Mouse (Mus musculus): ENCODE results near the gene Taf12. TPM values are rescaled to one million over a fixed set of nuclear protein-coding genes. Genes with fewer than 3 reads are reported as not detected.

Gene Taf12
- polyA plus RNA-seq, 1 experiment from 2014 or later: 29.9 TPM

Other genes starting within 250 kb of the Taf12 start
- 0.10 to 0.15 TPM (median 0.14 TPM) in 3 replicates for gene Gm10300, start 199.7 kb upstream of the Taf12 start, polyA plus RNA-seq (2018)
- 45.7 to 91.9 TPM (median 56.7 TPM) in 3 replicates for gene Epb41, start 199.1 kb upstream of the Taf12 start, polyA plus RNA-seq (2018)
- 0.06 TPM in 1 of 3 replicates, not detected in the others for gene Oprd1, start 129.9 kb upstream of the Taf12 start, polyA plus RNA-seq (2018)
- gene Ythdf2, start 62.1 kb upstream of the Taf12 start, polyA plus RNA-seq (2018): 22.2 to 36.0 TPM (median 24.4 TPM) in 3 replicates
- gene Gmeb1, start 12.8 kb upstream of the Taf12 start, polyA plus RNA-seq (2018): 7.8 to 8.4 TPM (median 8.3 TPM) in 3 replicates
- gene Rab42, start 29.0 kb downstream of the Taf12 start, polyA plus RNA-seq (2018): 0.52 to 0.69 TPM (median 0.60 TPM) in 3 replicates
- gene Trnau1ap, start 55.2 kb downstream of the Taf12 start, polyA plus RNA-seq (2018): 20.1 to 47.1 TPM (median 30.7 TPM) in 3 replicates
- gene Rcc1, start 79.2 kb downstream of the Taf12 start, polyA plus RNA-seq (2018): 4.4 to 19.9 TPM (median 8.8 TPM) in 3 replicates
- gene Phactr4, start 148.1 kb downstream of the Taf12 start, polyA plus RNA-seq (2018): 9.3 to 18.7 TPM (median 9.9 TPM) in 3 replicates
- 1.9 to 6.5 TPM (median 4.3 TPM) in 3 replicates for gene Med18, start 189.5 kb downstream of the Taf12 start, polyA plus RNA-seq (2018)
- 12.3 to 18.2 TPM (median 13.4 TPM) in 3 replicates for gene Sesn2, start 236.1 kb downstream of the Taf12 start, polyA plus RNA-seq (2018)

Measured in macrophage (primary cell).